Mouse (Mus musculus) kidney, postnatal 0 days (tissue): ENCODE measurements at regions not wholly inside any gene's neighbourhood (a gene's known extent, or its start where the extent isn't known, plus 50 kb on each side); places are given as distances from the start of the nearest gene placed in this dataset.

Source experiments
- ATAC-seq: fragments of 200-750 bp; cut with Nextera tagmentation; replicated peaks from 2 replicates; pipeline ENCODE4 v1.8.0; 2017; ENCODE audit warnings: low read depth, moderate number of reproducible peaks, moderate TSS enrichment, moderate library complexity; ENCODE audit not compliant: low FRiP score
- DNase-seq: peaks from one replicate; pipeline ENCODE4 v3.0.0-alpha.2; 2016; ENCODE audit warnings: low spot score
- H3K27ac ChIP-seq: fragments of 300-500 bp; sonication (generic); 2 replicates; pipeline ENCODE4 v1.5.1; 2014; ENCODE audit warnings: mild to moderate bottlenecking
- H3K27me3 ChIP-seq: fragments of 300-500 bp; sonication (generic); 2 replicates; pipeline ENCODE4 v1.6.1; 2014; ENCODE audit warnings: low read length, mixed read lengths; ENCODE audit not compliant: insufficient read depth
- H3K36me3 ChIP-seq: fragments of 300-500 bp; sonication (generic); 2 replicates; pipeline ENCODE4 v1.6.1; 2014; ENCODE audit warnings: low read length, mixed read lengths; ENCODE audit not compliant: insufficient read depth
- H3K4me1 ChIP-seq: fragments of 300-500 bp; sonication (generic); replicated peaks from 2 replicates; pipeline ENCODE4 v1.6.1; 2014; ENCODE audit warnings: antibody characterized with exemption, low read length, mixed read lengths; ENCODE audit not compliant: insufficient read depth
- H3K4me2 ChIP-seq: fragments of 300-500 bp; sonication (generic); 2 replicates; pipeline ENCODE4 v1.6.1; 2014; ENCODE audit warnings: mild to moderate bottlenecking, low read length, moderate library complexity, mixed read lengths
- H3K4me3 ChIP-seq: fragments of 300-500 bp; sonication (generic); replicated peaks from 2 replicates; pipeline ENCODE4 v1.5.1; 2014; ENCODE audit warnings: low read depth, low read length
- H3K9ac ChIP-seq: fragments of 300-500 bp; sonication (generic); 2 replicates; pipeline ENCODE4 v1.6.1; 2014; ENCODE audit warnings: low read depth, low read length
- H3K9me3 ChIP-seq: fragments of 300-500 bp; sonication (generic); replicated peaks from 2 replicates; pipeline ENCODE4 v1.6.1; 2016; ENCODE audit warnings: low read length, inconsistent platforms, mixed read lengths
- CTCF ChIP-seq: IDR thresholded peaks from 2 replicates; pipeline ENCODE4 v1.5.1; 2016; ENCODE audit warnings: antibody characterized with exemption, low read depth, mild to moderate bottlenecking, moderate library complexity
- WGBS: fragments of 180-500 bp; shearing (Covaris S2); extraction: QIAGEN DNeasy Blood & Tissue Kit; methylation state at CpG from one replicate; pipeline ENCODE4 v1.1.7; 2014; 5-methylcytosine and 5-hydroxymethylcytosine counted together

DNA sequence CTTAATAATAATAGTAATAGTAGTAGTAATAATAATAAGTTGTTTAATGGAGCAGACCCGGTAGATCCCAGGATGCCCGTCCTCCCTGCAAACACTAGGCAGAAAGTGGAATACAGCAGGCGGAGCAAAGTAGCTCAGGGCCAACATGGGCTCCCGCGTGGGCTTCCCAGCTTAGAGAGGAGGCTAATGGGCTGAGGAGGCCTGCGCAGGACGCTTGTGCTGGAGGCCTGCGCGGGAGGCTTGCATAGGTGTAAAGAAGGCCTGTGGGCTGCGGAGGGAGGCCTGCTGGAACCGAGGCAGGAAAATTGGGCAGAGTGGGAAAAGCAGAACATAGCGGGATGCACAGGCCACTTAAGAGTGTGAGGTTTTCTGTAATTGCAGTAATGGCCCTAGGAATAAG is 365.4 kb downstream of the Etnk1 start:
- DNase-seq (no peak), ATAC-seq (no peak)
- H3K9me3 ChIP-seq = no peaks in the 10 kb centered on the region
- H3K36me3 ChIP-seq = no peaks in the 10 kb centered on the region
- TF ChIP-seq CTCF = no peak
- H3K27ac ChIP-seq = no peak overlapping the region
- no peak overlapping the region for H3K9ac ChIP-seq
- H3K4me2 ChIP-seq = no peak overlapping the region
- WGBS = 86% methylated on average over 12 of the region's 12 CpGs
- no peak overlapping the region for H3K4me3 ChIP-seq
- no peaks in the 10 kb centered on the region for H3K4me1 ChIP-seq
- H3K27me3 ChIP-seq = no peaks in the 10 kb centered on the region

DNA sequence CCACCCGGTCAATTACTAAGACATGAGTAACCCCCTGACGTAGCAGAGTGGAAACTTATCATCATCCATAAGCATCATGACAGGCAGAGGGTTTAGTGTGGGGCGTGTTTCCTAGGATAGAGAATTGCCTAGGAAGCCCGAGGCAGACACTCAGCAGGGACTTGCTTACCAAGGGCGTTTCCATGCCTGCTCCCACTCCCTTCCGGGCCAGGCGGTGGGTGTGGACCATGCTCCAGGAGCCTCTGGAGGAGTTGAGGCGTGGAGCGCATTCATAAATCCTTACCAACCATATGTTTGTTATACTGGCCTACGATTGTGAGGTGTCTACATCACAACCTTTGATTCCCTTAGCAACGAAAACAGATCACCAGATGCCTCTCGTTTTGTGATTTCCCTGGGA is 368.2 kb downstream of the Etnk1 start:
- Histone ChIP-seq H3K9ac (no peak overlapping the region), H3K4me1 (no peaks in the 10 kb centered on the region), H3K9me3 (no peaks in the 10 kb centered on the region), H3K36me3 (no peaks in the 10 kb centered on the region), H3K27ac (no peak overlapping the region), H3K4me2 (no peak overlapping the region), H3K4me3 (no peak overlapping the region), H3K27me3 (no peaks in the 10 kb centered on the region)
- TF ChIP-seq CTCF = no peak
- 52% methylated on average over 12 of the region's 12 CpGs for WGBS
- DNase-seq = no peak
- ATAC-seq = no peak

DNA sequence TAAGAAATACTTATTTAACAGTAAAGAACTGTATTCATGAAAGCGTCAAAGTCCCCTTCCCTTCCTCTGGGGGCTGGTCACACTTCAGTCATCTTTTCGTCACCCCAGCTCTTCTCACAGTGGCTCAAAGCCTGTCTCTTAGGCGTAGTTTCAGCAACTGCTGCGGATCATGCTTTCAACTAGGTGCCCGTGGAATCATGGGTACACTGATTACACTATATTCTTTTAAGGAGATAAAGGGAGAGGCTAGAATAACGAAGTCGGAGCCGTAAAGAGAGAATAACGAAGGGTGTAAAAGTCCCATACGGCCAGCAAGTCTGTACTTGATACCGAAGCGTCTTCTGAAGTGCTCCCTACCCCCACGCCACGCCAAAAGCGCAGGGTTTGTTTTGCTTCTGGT is 368.7 kb downstream of the Etnk1 start:
- ATAC-seq (no peak), DNase-seq (no peak)
- H3K36me3 ChIP-seq = no peaks in the 10 kb centered on the region
- H3K4me1 ChIP-seq = no peaks in the 10 kb centered on the region
- no peaks in the 10 kb centered on the region for H3K9me3 ChIP-seq
- H3K4me2 ChIP-seq = no peak overlapping the region
- no peak overlapping the region for H3K4me3 ChIP-seq
- 70% methylated on average over 15 of the region's 15 CpGs for WGBS
- H3K9ac ChIP-seq = no peak overlapping the region
- H3K27ac ChIP-seq = no peak overlapping the region
- TF ChIP-seq CTCF = no peak
- H3K27me3 ChIP-seq = no peaks in the 10 kb centered on the region

DNA sequence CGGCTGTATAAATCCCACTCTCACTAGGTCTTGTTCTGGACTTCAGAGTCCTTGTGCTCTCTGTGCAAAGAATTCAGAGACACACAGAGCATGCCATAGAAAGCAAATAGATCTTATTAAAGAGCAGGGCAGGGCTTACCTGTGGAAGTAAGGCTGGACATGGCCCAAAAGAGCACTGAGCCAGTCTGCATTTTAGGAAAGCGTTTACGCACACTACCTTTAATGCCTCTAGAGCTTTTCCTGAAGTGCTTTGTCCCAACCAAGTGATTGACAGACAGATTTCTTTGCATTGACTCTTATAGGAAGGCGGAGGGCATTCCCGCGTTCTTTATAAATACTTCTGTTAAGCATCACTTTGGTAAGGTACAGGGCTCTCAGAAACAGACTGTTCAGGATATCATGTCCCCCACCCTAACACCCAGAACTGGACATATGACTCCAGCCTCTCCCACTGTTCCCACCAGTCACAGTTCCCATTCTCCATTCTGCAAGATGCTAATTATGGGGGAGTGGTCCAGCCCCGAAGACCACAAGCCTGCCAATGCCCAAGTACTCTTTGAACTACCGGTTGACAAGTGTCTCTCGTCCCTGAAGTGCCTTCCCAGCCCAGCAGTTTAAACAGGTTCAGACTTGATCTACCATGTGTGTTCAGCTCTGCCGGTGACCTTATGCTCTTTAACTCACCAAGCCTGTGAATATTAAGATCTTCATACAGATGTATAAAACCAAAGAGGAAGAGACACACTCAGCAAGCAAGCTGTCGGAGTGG is 369.7 kb downstream of the Etnk1 start:
- 84% methylated on average over 11 of the region's 11 CpGs for WGBS
- H3K4me3 ChIP-seq = no peak overlapping the region
- H3K27me3 ChIP-seq = no peaks in the 10 kb centered on the region
- no peak for ATAC-seq
- H3K27ac ChIP-seq = no peak overlapping the region
- H3K9me3 ChIP-seq = no peaks in the 10 kb centered on the region
- DNase-seq = no peak
- H3K36me3 ChIP-seq = no peaks in the 10 kb centered on the region
- no peak overlapping the region for H3K4me2 ChIP-seq
- TF ChIP-seq CTCF = no peak
- H3K9ac ChIP-seq = no peak overlapping the region
- H3K4me1 ChIP-seq = no peaks in the 10 kb centered on the region

DNA sequence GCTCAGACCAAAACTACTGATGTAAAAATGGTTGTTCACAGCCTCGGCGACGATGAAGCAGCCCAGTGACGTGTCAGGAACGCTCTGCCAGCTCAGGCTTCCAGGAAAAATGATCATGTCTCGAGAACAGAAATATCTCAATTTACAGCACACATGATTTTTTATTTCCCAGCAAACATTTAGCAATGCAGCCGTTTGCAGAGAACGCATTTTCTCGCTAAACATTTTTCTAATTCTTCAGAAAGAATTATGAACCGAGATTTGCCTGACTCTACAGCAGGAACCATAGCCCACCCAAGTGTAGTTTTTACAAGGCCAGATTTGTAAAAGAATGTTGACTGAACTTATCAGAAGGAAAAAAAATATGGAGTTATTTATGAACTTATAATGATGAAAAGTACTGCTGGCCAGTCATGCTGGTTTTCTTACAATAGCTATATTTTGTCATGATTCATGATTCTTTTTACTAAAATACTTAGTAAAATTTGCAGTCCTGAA is 380.4 kb downstream of the Etnk1 start:
- 53% methylated on average over 10 of the region's 10 CpGs for WGBS
- Histone ChIP-seq H3K9me3 (no peaks in the 10 kb centered on the region), H3K36me3 (no peaks in the 10 kb centered on the region), H3K4me3 (no peak overlapping the region), H3K27me3 (no peaks in the 10 kb centered on the region), H3K4me1 (no peaks in the 10 kb centered on the region), H3K4me2 (no peak overlapping the region), H3K27ac (no peak overlapping the region), H3K9ac (no peak overlapping the region)
- ATAC-seq (no peak), DNase-seq (peak; percentile 86)
- TF ChIP-seq CTCF = no peak

DNA sequence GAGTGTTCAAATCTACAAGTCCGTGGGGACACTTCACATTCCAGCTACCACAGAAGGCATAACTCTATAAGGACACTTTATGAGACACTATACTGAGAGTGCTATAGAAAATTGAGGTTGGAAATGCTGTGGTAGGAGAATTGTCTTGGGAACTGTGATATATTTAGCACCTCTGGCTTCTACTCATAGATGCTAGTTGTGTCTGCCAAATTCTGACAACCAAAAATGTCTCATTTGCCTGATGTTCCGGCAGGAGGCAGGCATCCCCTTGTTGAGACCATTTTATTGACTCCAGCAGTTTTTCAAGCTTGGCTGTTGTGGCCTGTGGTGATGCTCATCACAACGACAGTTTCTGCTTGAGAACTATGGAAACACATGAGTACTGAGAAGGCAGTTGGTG is 387.9 kb downstream of the Etnk1 start:
- H3K4me2 ChIP-seq = no peak overlapping the region
- DNase-seq (peak; percentile 27), ATAC-seq (no peak)
- no peak overlapping the region for H3K9ac ChIP-seq
- no peak overlapping the region for H3K4me3 ChIP-seq
- no peaks in the 10 kb centered on the region for H3K4me1 ChIP-seq
- no peaks in the 10 kb centered on the region for H3K36me3 ChIP-seq
- H3K27me3 ChIP-seq = no peaks in the 10 kb centered on the region
- TF ChIP-seq CTCF = peak; percentile 50
- no peaks in the 10 kb centered on the region for H3K9me3 ChIP-seq
- 71% methylated on average over 3 of the region's 3 CpGs for whole genome bisulfite sequencing
- H3K27ac ChIP-seq = no peak overlapping the region
